Mouse (Mus musculus): Measurements from ENCODE around the gene Sema3b. TPM values are rescaled to one million over a fixed set of nuclear protein-coding genes. Genes with fewer than 3 reads are reported as not detected.

Gene Sema3b
- polyA plus RNA-seq, 1 experiment: not detected

DNA sequence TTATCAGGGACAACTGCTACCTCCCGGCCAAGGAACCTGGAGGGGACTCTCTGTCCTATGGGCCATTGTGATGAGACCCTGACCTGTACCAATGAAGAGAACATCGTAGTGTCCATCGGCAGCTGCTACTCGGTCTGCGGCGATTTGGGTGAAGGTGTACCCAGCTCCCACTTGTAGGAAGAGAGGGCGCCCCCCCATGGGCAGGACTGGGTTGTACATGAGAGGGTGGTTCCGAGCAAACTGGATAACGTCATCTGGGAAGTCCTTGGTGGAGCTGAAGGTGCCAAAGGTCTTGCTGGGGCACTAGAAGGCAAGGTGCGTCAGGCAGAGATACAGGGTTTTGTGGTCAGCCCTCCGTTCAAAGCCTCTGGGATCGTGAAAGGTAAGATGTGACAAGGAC, 8.3 kb downstream of the Sema3b start:
- 78% methylated on average over 12 of the region's 12 CpGs for WGBS
- no peak overlapping the region for H3K27ac ChIP-seq (ENCODE audit: insufficient read depth, low read depth, low read length)
- TF ChIP-seq POLR2A (IDR thresholded peaks at IDR 0.05; ENCODE audit: insufficient read depth, low read depth, low read length) (no peak), CTCF (IDR thresholded peaks at IDR 0.05; ENCODE audit: insufficient read depth, low read depth, low read length) (no peak)
- no peak overlapping the region for H3K4me3 ChIP-seq (ENCODE audit: insufficient read depth, low read depth, low read length)
- peaks cover 5% of the 10 kb centered on the region; the same call in 1 of the 2 replicates for H3K4me1 ChIP-seq (ENCODE audit: control insufficient read depth, insufficient read depth, low read length)

DNA sequence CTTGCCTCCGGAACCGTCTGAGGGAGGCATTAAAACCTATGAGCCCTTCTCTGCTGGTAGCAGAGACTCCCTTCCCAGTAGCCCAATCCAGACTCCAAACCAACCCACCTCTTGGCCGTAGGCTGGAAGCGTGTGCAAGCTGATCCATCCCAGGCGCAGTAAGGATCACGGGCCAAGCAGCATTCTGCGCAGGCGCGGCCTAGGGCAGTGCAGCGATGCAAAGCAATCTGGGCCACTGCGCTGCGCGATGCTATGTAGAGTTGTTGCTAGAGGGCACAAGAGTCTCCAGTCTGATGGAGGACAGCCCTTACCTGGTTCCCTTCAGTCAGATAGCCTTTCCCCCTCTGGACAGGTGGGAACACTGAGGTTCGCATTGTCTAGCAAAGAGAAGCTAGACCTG, 9.2 kb downstream of the Sema3b start:
- Histone ChIP-seq H3K27ac (ENCODE audit: insufficient read depth, low read depth, low read length) (no peak overlapping the region), H3K4me3 (ENCODE audit: insufficient read depth, low read depth, low read length) (no peak overlapping the region), H3K4me1 (ENCODE audit: control insufficient read depth, insufficient read depth, low read length) (peaks cover 5% of the 10 kb centered on the region; the same call in 1 of the 2 replicates)
- whole genome bisulfite sequencing: 73% methylated on average over 14 of the region's 14 CpGs
- no peak for TF ChIP-seq CTCF (IDR thresholded peaks at IDR 0.05; ENCODE audit: insufficient read depth, low read depth, low read length)
- TF ChIP-seq POLR2A (IDR thresholded peaks at IDR 0.05; ENCODE audit: insufficient read depth, low read depth, low read length): no peak

DNA sequence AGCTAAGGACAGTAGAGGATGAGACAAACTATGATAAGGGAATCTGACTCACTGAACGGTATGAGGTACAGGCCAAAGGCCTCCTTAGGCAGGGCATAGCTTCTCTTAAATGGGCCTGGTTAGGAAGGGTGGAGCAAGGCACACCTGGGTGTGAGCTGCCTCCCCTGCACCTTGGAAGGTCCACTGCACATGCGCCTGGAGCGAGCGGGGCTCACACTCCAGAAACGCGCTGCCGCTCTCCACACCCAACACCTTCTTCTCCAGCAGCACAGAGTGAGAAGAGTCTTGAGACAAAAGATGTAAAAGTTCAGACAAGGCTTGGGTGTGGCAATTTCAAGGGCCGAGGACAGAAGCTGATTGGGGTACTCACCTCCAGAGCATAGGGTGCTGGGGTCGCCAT, 9.6 kb downstream of the Sema3b start:
- Histone ChIP-seq H3K4me3 (ENCODE audit: insufficient read depth, low read depth, low read length) (no peak overlapping the region), H3K4me1 (ENCODE audit: control insufficient read depth, insufficient read depth, low read length) (peaks cover 5% of the 10 kb centered on the region; the same call in 1 of the 2 replicates), H3K27ac (ENCODE audit: insufficient read depth, low read depth, low read length) (no peak overlapping the region)
- TF ChIP-seq CTCF (IDR thresholded peaks at IDR 0.05; ENCODE audit: insufficient read depth, low read depth, low read length): no peak
- TF ChIP-seq POLR2A (IDR thresholded peaks at IDR 0.05; ENCODE audit: insufficient read depth, low read depth, low read length): no peak
- WGBS: 94% methylated on average over 9 of the region's 9 CpGs

DNA sequence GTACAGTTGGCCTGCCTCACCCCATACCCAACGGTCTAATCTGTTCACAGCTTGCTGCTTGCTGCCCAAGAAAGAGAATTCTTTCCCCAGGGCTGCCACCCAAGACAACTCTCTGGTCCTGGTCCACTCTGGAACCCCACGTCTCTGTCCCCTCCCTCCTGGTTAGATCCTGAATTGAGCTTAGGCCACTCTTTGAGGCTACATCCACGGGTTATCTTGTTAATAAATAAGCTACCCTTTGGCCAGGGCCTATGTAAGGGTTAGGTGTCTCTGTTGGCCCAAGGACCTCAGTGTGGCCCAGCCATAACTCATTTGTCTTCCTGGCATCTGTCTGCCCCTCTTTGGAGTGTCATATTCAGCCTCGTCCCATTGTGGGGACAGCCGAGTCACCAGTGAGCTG, 10.6 kb downstream of the Sema3b start:
- Histone ChIP-seq H3K27ac (ENCODE audit: insufficient read depth, low read depth, low read length) (no peak overlapping the region), H3K4me3 (ENCODE audit: insufficient read depth, low read depth, low read length) (no peak overlapping the region), H3K4me1 (ENCODE audit: control insufficient read depth, insufficient read depth, low read length) (peaks cover 5% of the 10 kb centered on the region; the same call in 1 of the 2 replicates)
- TF ChIP-seq CTCF (IDR thresholded peaks at IDR 0.05; ENCODE audit: insufficient read depth, low read depth, low read length) (no peak), POLR2A (IDR thresholded peaks at IDR 0.05; ENCODE audit: insufficient read depth, low read depth, low read length) (no peak)
- 84% methylated on average over 5 of the region's 5 CpGs for WGBS

DNA sequence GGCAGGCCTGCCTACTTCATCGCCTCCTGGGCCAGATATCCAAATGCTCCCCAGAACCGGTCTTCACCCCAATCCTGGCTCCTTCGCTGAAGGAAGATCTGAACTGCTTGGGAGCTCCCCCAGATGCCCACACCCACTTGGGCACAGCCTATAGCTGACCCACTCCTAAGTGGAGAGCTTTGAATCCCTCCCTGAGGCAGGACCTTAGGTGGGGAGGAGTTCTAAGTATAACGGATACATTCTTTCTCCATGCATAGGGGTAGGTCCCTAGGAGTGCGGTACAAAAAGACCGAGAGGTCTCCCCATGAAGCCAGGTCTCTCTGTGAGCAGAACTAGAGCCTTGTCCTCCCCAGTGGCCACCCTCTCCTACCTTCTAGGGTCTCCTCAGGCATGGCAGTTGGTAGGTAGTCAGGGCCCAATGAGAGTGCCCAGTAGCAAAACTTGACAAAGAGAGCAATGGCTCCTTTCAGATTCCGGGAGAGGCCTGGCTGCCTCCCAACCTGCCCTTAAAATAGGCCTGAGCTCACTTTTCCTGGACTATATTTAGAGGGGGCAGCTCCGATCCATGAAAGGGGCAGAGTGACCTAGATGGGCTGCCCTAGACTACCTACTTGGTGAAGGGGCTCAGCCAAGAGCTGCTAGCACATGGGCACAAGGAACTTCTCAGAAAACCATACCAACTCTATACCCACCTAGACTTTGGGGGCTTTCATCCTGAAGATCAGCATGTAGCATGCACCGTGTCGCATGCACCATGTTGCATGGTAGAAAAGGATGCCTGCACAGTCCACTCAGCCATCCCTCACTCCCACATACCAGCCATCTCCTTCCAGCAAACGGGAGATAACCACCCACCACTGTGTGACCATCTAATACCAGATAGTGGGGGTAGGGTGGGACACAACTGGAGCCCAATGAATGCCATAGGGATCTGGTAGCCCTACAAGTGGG, 12.1 kb downstream of the Sema3b start:
- no peak overlapping the region for H3K27ac ChIP-seq (ENCODE audit: insufficient read depth, low read depth, low read length)
- no peak for TF ChIP-seq POLR2A (IDR thresholded peaks at IDR 0.05; ENCODE audit: insufficient read depth, low read depth, low read length)
- no peak for TF ChIP-seq CTCF (IDR thresholded peaks at IDR 0.05; ENCODE audit: insufficient read depth, low read depth, low read length)
- H3K4me1 ChIP-seq (ENCODE audit: control insufficient read depth, insufficient read depth, low read length): peaks cover 4% of the 10 kb centered on the region; the same call in 1 of the 2 replicates
- WGBS: 81% methylated on average over 11 of the region's 11 CpGs
- no peak overlapping the region for H3K4me3 ChIP-seq (ENCODE audit: insufficient read depth, low read depth, low read length)

DNA sequence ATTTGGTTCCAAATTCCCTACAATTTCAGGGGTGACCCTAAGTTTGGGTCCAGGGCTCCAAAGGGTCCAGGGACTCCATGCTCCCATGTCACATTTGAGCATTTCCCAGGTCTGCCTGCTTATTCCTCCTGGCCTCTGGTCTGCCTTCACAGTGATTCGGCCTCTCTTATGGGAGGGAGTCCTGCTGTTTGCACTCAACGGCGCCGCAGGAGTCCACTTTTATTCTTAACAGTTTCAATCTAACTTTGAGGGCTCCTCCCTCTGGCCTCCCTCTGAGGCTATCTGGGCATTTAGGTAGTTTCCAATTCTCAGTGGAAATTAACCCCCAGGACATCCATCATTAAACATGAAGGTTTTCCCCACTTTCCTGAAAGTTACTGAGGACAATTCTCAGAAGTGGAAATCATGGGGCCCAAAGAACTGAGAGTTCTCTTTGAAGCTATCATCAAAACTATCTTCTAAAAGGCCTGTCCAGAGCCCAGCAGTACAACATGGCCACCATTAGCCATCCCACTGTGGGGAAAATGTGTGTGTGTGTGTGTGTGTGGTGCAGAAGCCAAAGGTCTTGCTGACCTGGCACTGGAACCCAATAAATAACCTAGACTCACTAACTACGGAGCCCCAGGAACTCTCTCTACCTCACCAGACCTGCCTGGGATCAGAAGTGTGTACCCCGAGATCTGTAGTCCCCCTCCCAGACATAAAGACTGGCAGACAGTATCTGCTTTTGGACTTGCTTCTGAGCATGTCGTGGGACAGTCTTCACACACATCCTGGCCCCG, 14.6 kb downstream of the Sema3b start:
- no peak overlapping the region for H3K27ac ChIP-seq (ENCODE audit: insufficient read depth, low read depth, low read length)
- no peak overlapping the region for H3K4me3 ChIP-seq (ENCODE audit: insufficient read depth, low read depth, low read length)
- TF ChIP-seq POLR2A (IDR thresholded peaks at IDR 0.05; ENCODE audit: insufficient read depth, low read depth, low read length) (no peak), CTCF (IDR thresholded peaks at IDR 0.05; ENCODE audit: insufficient read depth, low read depth, low read length) (no peak)
- 0 out of 2 replicates have a peak, but pooled peaks cover 3% of the 10 kb centered on the region for H3K4me1 ChIP-seq (ENCODE audit: control insufficient read depth, insufficient read depth, low read length)
- WGBS: 79% methylated on average over 8 of the region's 8 CpGs

DNA sequence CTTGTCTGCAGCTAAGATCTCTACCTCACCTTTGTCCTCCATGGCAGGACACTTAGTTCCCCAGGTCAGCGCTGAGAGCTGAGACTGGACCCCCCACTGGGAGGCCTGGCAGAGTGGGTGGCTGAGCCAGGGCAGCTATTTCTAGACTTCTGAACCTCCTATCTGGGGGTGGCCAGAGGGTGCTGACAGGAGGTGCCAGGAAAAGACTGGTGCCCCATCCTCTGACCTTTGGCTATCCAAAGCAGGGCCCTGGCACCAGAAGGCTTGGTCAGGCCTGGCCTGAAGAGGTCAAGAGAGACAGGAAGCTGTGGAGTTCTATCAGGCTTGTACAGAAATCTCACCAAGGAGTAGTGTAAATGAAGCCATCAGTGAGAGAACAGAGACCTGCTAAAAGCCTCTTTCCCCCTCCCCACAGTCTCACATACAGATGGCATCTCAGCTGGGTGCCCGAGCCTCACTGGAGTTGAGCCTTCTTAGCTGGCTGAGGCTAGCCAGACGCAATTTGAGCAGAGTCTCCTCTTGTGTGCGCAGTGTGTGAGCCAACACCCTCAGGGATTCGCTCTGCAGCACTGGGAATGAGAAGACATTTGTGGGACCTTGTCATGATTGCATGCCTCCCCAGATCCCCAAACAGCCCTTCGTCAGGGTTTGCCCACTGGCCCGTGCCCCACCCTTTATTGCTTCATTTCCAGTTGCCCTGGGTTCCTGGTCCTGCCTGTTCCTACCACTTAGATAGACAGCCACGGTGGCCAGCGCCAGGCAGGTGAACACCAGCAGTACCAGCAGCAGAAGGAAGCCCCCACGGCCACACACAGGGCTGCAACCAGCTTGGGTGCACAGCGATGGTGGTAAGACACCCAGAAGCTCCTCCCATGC, 15.7 kb downstream of the Sema3b start:
- TF ChIP-seq CTCF (IDR thresholded peaks at IDR 0.05; ENCODE audit: insufficient read depth, low read depth, low read length) (no peak), POLR2A (IDR thresholded peaks at IDR 0.05; ENCODE audit: insufficient read depth, low read depth, low read length) (no peak)
- no peak overlapping the region for H3K4me3 ChIP-seq (ENCODE audit: insufficient read depth, low read depth, low read length)
- WGBS: 82% methylated on average over 11 of the region's 11 CpGs
- H3K27ac ChIP-seq (ENCODE audit: insufficient read depth, low read depth, low read length): no peak overlapping the region
- peaks cover 2% of the 10 kb centered on the region; the same call in 1 of the 2 replicates for H3K4me1 ChIP-seq (ENCODE audit: control insufficient read depth, insufficient read depth, low read length)

DNA sequence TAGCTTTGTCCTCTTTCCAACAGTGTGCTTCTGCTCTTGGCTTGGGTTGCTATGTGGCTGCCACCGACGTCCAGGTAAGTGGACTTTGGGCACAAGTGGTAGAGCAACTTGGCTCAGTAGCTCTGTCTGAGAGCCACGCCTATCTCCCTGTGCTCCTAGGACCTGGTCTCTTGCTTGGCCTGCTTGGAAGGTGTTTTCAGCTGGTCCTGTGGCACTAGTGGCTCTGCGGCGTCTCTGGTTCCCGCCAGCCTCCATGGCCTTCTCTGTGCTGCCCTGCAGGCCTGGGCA, 18.3 kb downstream of the Sema3b start:
- Histone ChIP-seq H3K4me1 (ENCODE audit: control insufficient read depth, insufficient read depth, low read length) (peaks cover 2% of the 10 kb centered on the region; the same call in 1 of the 2 replicates), H3K27ac (ENCODE audit: insufficient read depth, low read depth, low read length) (no peak overlapping the region), H3K4me3 (ENCODE audit: insufficient read depth, low read depth, low read length) (no peak overlapping the region)
- 93% methylated on average over 6 of the region's 6 CpGs for WGBS
- TF ChIP-seq POLR2A (IDR thresholded peaks at IDR 0.05; ENCODE audit: insufficient read depth, low read depth, low read length) (no peak), CTCF (IDR thresholded peaks at IDR 0.05; ENCODE audit: insufficient read depth, low read depth, low read length) (no peak)

Measured in olfactory bulb, adult 2 months (tissue).